Mouse (Mus musculus) heart, postnatal 0 days (tissue): ENCODE data around the gene Cers1. TPM values are rescaled to one million over a fixed set of nuclear protein-coding genes. Genes with fewer than 3 reads are reported as not detected.

Source experiments
- ATAC-seq: fragments of 200-750 bp; cut with Nextera tagmentation; 2 replicates; pipeline ENCODE4 v1.8.0; 2017; ENCODE audit warnings: low read depth, moderate number of reproducible peaks, moderate library complexity; ENCODE audit not compliant: insufficient read depth
- DNase-seq: peaks from one replicate; pipeline ENCODE4 v3.0.0-alpha.2; 2016; ENCODE audit warnings: low spot score
- H3K27ac ChIP-seq: fragments of 300-500 bp; sonication (generic); 2 replicates; pipeline ENCODE4 v1.5.1; 2014; ENCODE audit warnings: low read depth, mild to moderate bottlenecking
- H3K27me3 ChIP-seq: fragments of 300-500 bp; sonication (generic); 2 replicates; pipeline ENCODE4 v1.6.1; 2014; ENCODE audit warnings: low read length, mixed read lengths; ENCODE audit not compliant: control insufficient read depth, insufficient read depth
- H3K36me3 ChIP-seq: fragments of 300-500 bp; sonication (generic); replicated peaks from 2 replicates; pipeline ENCODE4 v1.6.1; 2014; ENCODE audit warnings: low read length, mixed read lengths; ENCODE audit not compliant: control insufficient read depth, insufficient read depth
- H3K4me1 ChIP-seq: fragments of 300-500 bp; sonication (generic); 2 replicates; pipeline ENCODE4 v1.6.1; 2014; ENCODE audit warnings: antibody characterized with exemption; ENCODE audit not compliant: control insufficient read depth, insufficient read depth
- H3K4me2 ChIP-seq: fragments of 300-500 bp; sonication (generic); 2 replicates; pipeline ENCODE4 v1.6.1; 2014; ENCODE audit warnings: low read depth, mild to moderate bottlenecking, low read length, moderate library complexity
- H3K4me3 ChIP-seq: fragments of 300-500 bp; sonication (generic); 2 replicates; pipeline ENCODE4 v1.5.1; 2014; ENCODE audit warnings: low read depth, low read length
- H3K9ac ChIP-seq: fragments of 300-500 bp; sonication (generic); replicated peaks from 2 replicates; pipeline ENCODE4 v1.6.1; 2014; ENCODE audit warnings: low read depth, low read length, mixed read lengths
- H3K9me3 ChIP-seq: fragments of 300-500 bp; sonication (generic); replicated peaks from 2 replicates; pipeline ENCODE4 v1.6.1; 2016; ENCODE audit warnings: low read length; ENCODE audit not compliant: control insufficient read depth
- CTCF ChIP-seq: IDR thresholded peaks from 2 replicates; pipeline ENCODE4 v1.5.1; 2016; ENCODE audit warnings: antibody characterized with exemption, control low read depth, low read depth
- EP300 ChIP-seq: IDR thresholded peaks from 2 replicates; pipeline ENCODE4 v1.6.1; 2016; ENCODE audit warnings: antibody characterized with exemption, low read depth
- WGBS: fragments of 180-500 bp; shearing (Covaris S2); extraction: QIAGEN DNeasy Blood & Tissue Kit; methylation state at CpG from one replicate; pipeline ENCODE4 v1.1.7; 2014; 5-methylcytosine and 5-hydroxymethylcytosine counted together
- polyA plus RNA-seq: library from polyadenylated mRNA; unstranded; fragments of >200 nt; fragmentation: Nextera tagmentation; extraction: Ambion mirVana; gene quantifications from 2 replicates; pipeline ENCODE4 v1.2.1, GENCODE M21; 2015
- total RNA-seq: library from RNA; depleted of rRNA; stranded (reverse); fragments of >200 nt; gene quantifications from 2 replicates; pipeline ENCODE4 v1.2.3, GENCODE M21; 2014; ENCODE audit warnings: low replicate concordance

The Cers1 gene
- total and polyA plus RNA-seq, 2 experiments from 2014 or later, result 0.27 to 0.80 TPM

DNA sequence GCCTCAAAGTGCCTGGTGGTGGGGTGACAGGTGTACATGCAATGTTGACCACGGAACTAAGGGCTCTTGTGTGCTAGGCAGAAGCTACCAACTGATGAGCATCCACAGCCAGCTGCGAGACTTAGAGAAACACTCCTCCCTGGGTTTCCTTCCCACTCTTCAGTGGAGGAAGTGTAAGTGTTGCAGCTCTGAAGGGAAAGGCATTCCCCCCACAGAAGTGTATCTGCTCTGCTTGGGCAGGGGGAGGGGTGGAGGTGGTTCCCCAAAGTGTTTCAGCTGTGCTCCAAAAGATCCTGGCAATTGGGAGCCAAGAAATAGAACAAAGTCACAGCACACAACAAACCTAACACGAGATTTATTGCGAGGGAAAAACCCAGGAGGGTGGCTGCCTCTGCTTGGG is 38.4 kb downstream of the Cers1 start:
- TF ChIP-seq CTCF, result no peak
- TF ChIP-seq EP300, result no peak
- Histone ChIP-seq H3K4me2 (peak overlapping the region; percentile 66), H3K27me3 (no peaks in the 10 kb centered on the region), H3K9me3 (no peaks in the 10 kb centered on the region), H3K27ac (peak overlapping the region; percentile 36; the same call in 1 of the 2 replicates), H3K4me1 (peaks cover 23% of the 10 kb centered on the region), H3K9ac (no peak overlapping the region), H3K4me3 (peak overlapping the region; percentile 79; the same call in 1 of the 2 replicates), H3K36me3 (peaks cover 6% of the 10 kb centered on the region; the same call in 1 of the 2 replicates)
- ATAC-seq, result no peak
- no peak for DNase-seq
- 58% methylated on average over 4 of the region's 4 CpGs for WGBS

GRCm38 (mm10) chr8:70356111-70356510 is 40.5 kb downstream of the Cers1 start:
- TF ChIP-seq CTCF (no peak), EP300 (no peak)
- no peak for ATAC-seq
- Histone ChIP-seq H3K9me3 (no peaks in the 10 kb centered on the region), H3K9ac (no peak overlapping the region), H3K4me1 (peaks cover 13% of the 10 kb centered on the region), H3K36me3 (no peaks in the 10 kb centered on the region), H3K27me3 (no peaks in the 10 kb centered on the region), H3K4me3 (no peak overlapping the region), H3K27ac (no peak overlapping the region), H3K4me2 (no peak overlapping the region)
- WGBS, result 75% methylated on average over 1 of the region's 1 CpGs
- DNase-seq, result no peak

DNA sequence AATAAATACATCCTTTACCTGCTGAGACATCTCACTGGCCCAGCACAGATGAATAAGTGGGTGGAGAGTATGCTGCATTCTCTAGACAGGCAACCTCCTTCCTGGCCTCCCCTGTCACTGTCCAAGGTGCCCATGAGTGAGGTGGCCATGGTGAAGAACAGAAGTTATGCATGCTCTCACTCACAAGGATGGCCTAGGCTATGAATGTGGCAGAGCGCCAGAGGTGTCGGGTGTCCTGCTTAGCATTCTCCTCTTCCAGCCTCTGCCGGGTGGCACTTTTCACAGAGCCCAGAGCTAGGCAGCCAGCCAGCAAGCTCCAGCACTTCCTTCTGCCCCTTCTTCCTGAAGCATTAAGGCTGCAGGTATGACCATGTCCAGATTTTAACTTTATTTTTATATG is 43.8 kb downstream of the Cers1 start:
- Histone ChIP-seq H3K27ac (no peak overlapping the region), H3K27me3 (no peaks in the 10 kb centered on the region), H3K4me3 (no peak overlapping the region), H3K9ac (no peak overlapping the region), H3K4me1 (no peaks in the 10 kb centered on the region), H3K9me3 (no peaks in the 10 kb centered on the region), H3K4me2 (no peak overlapping the region), H3K36me3 (no peaks in the 10 kb centered on the region)
- 1% methylated on average over 3 of the region's 3 CpGs for WGBS
- TF ChIP-seq CTCF, result no peak
- TF ChIP-seq EP300, result no peak
- ATAC-seq (peak; percentile 47; the same call in 1 of the 2 replicates), DNase-seq (no peak)

DNA sequence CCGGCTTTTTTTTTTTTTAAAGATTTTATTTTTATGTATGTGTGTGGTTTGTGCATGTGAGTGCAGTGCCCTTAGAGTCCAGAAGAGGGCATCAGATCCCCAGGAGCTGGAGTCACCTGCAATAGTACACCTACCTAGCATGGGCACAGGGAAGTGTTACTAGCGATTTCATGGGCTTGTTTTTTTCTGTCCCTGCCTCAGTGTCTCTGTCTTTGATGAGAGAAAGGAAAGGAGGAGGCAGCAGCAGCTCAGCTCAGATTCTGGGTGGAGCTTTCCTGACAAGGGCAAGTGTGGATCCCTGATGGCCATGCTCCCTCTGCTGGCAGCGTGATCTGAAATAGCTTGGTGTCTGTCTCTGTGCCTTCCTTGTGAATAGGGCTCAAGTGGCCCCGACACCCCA is 45.2 kb downstream of the Cers1 start:
- no peak for DNase-seq
- H3K9ac ChIP-seq, result no peak overlapping the region
- H3K9me3 ChIP-seq, result no peaks in the 10 kb centered on the region
- no peaks in the 10 kb centered on the region for H3K36me3 ChIP-seq
- H3K4me1 ChIP-seq, result no peaks in the 10 kb centered on the region
- H3K27ac ChIP-seq, result no peak overlapping the region
- H3K27me3 ChIP-seq, result no peaks in the 10 kb centered on the region
- no peak overlapping the region for H3K4me3 ChIP-seq
- WGBS, result 50% methylated on average over 4 of the region's 4 CpGs
- H3K4me2 ChIP-seq, result no peak overlapping the region
- ATAC-seq, result no peak
- TF ChIP-seq EP300 (no peak), CTCF (peak; percentile 23; the same call in 1 of the 2 replicates)

DNA sequence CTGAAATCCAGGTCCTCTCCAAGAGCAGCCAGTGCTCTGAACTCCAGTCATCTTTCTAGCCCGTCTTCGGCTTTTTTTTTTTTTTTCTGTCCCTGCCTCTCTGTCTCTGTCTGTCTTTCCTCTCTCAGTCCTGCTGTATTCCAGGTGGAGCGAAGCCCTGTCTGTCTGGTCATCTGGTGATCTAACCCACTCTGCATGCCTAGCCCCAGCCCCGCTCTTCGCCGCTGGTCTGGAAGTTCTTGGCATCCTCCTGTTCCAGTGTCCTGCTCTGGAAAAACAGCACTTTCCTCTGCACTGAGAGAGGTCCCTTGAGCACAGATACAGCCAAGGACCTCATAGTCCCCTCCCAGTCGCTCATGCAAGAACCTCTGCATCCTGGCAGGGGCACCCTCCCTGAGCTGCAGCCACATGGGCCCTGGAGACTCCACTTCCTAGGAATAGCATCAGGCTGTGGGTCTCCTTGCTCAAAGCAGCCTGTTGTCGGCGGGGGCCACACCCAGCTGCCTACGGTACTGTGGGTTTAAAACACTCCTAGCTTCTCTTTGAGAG is 46.0 kb downstream of the Cers1 start:
- Histone ChIP-seq H3K4me1 (no peaks in the 10 kb centered on the region), H3K4me2 (no peak overlapping the region), H3K4me3 (no peak overlapping the region), H3K9me3 (no peaks in the 10 kb centered on the region), H3K36me3 (no peaks in the 10 kb centered on the region), H3K27me3 (no peaks in the 10 kb centered on the region), H3K9ac (no peak overlapping the region), H3K27ac (no peak overlapping the region)
- 62% methylated on average over 10 of the region's 10 CpGs for WGBS
- no peak for ATAC-seq
- no peak for DNase-seq
- no peak for TF ChIP-seq CTCF

GRCm38 (mm10) chr8:70364066-70364465 is 48.5 kb downstream of the Cers1 start:
- no peak overlapping the region for H3K27ac ChIP-seq
- H3K4me2 ChIP-seq, result no peak overlapping the region
- DNase-seq (peak; percentile 38), ATAC-seq (peak; percentile 64)
- H3K9me3 ChIP-seq, result no peaks in the 10 kb centered on the region
- no peaks in the 10 kb centered on the region for H3K36me3 ChIP-seq
- H3K4me1 ChIP-seq, result no peaks in the 10 kb centered on the region
- no peak overlapping the region for H3K4me3 ChIP-seq
- H3K9ac ChIP-seq, result no peak overlapping the region
- TF ChIP-seq CTCF (no peak), EP300 (no peak)
- 54% methylated on average over 5 of the region's 5 CpGs for WGBS
- H3K27me3 ChIP-seq, result no peaks in the 10 kb centered on the region
